Mouse (Mus musculus) liver, embryonic 11.5 days (tissue): ENCODE measurements around the gene Traf2. TPM values are rescaled to one million over a fixed set of nuclear protein-coding genes. Genes with fewer than 3 reads are reported as not detected.

ENCODE experiments used
- ATAC-seq: fragments of 200-750 bp; cut with Nextera tagmentation; replicated peaks from 2 replicates; pipeline ENCODE4 v1.8.0; 2017; ENCODE audit warnings: moderate number of reproducible peaks, mild to moderate bottlenecking, moderate TSS enrichment, moderate library complexity; ENCODE audit not compliant: low FRiP score
- DNase-seq: peaks from one replicate; pipeline ENCODE4 v3.0.0-alpha.2; 2017; ENCODE audit warnings: low spot score
- H3K27ac ChIP-seq: fragments of 300-500 bp; sonication (generic); 2 replicates; pipeline ENCODE4 v1.5.1; 2014; ENCODE audit warnings: mild to moderate bottlenecking, low read depth, low read length, control low read depth
- H3K27me3 ChIP-seq: fragments of 300-500 bp; sonication (generic); replicated peaks from 2 replicates; pipeline ENCODE4 v1.6.1; 2014; ENCODE audit warnings: low read length, mixed read lengths; ENCODE audit not compliant: control insufficient read depth, insufficient read depth
- H3K36me3 ChIP-seq: fragments of 300-500 bp; sonication (generic); 2 replicates; pipeline ENCODE4 v1.6.1; 2014; ENCODE audit warnings: mild to moderate bottlenecking, low read length, moderate library complexity, mixed read lengths; ENCODE audit not compliant: control insufficient read depth, insufficient read depth
- H3K4me1 ChIP-seq: fragments of 300-500 bp; sonication (generic); replicated peaks from 2 replicates; pipeline ENCODE4 v1.6.1; 2014; ENCODE audit warnings: low read length, mixed read lengths; ENCODE audit not compliant: control insufficient read depth, insufficient read depth
- H3K4me2 ChIP-seq: fragments of 300-500 bp; sonication (generic); 2 replicates; pipeline ENCODE4 v1.6.1; 2014; ENCODE audit warnings: mild to moderate bottlenecking, control low read depth, moderate library complexity
- H3K4me3 ChIP-seq: fragments of 300-500 bp; sonication (generic); 2 replicates; pipeline ENCODE4 v1.5.1; 2014; ENCODE audit warnings: low read depth, low read length, control low read depth
- H3K9ac ChIP-seq: fragments of 300-500 bp; sonication (generic); 2 replicates; pipeline ENCODE4 v1.6.1; 2014; ENCODE audit warnings: low read depth, low read length, control low read depth
- H3K9me3 ChIP-seq: fragments of 300-500 bp; sonication (generic); 2 replicates; pipeline ENCODE4 v1.6.1; 2016; ENCODE audit warnings: low read length, inconsistent platforms, mixed read lengths; ENCODE audit not compliant: control insufficient read depth
- WGBS: fragments of 180-500 bp; shearing (Covaris S2); extraction: QIAGEN DNeasy Blood & Tissue Kit; methylation state at CpG from one replicate; pipeline ENCODE4 v1.1.7; 2014; 5-methylcytosine and 5-hydroxymethylcytosine counted together
- polyA plus RNA-seq: library from polyadenylated mRNA; unstranded; fragments of >200 nt; fragmentation: Nextera tagmentation; extraction: Ambion mirVana; gene quantifications from 2 replicates; pipeline ENCODE4 v1.2.1, GENCODE M21; 2014

Traf2 gene
- polyA plus RNA-seq, 1 experiment from 2014 or later, result 28.0 TPM

GRCm38 (mm10) chr2:25576965-25577891 is 30.5 kb upstream of the Traf2 start:
- peaks cover 50% of the 10 kb centered on the region for H3K4me1 ChIP-seq
- DNase-seq (no peak), ATAC-seq (no peak)
- WGBS, result 17% methylated on average over 92 of the region's 92 CpGs
- H3K4me3 ChIP-seq, result peak overlapping the region; percentile 37
- peak overlapping the region; percentile 58 for H3K4me2 ChIP-seq
- no peaks in the 10 kb centered on the region for H3K36me3 ChIP-seq
- peak overlapping the region; percentile 20; the same call in 1 of the 2 replicates for H3K9ac ChIP-seq
- no peak overlapping the region for H3K27ac ChIP-seq
- H3K9me3 ChIP-seq, result no peaks in the 10 kb centered on the region
- peaks cover 57% of the 10 kb centered on the region for H3K27me3 ChIP-seq

GRCm38 (mm10) chr2:25576028-25576850 is 29.5 kb upstream of the Traf2 start:
- WGBS, result 78% methylated on average over 16 of the region's 16 CpGs
- Histone ChIP-seq H3K36me3 (no peaks in the 10 kb centered on the region; the same call in 1 of the 2 replicates), H3K27me3 (peaks cover 57% of the 10 kb centered on the region), H3K9me3 (no peaks in the 10 kb centered on the region), H3K4me1 (peaks cover 46% of the 10 kb centered on the region), H3K27ac (no peak overlapping the region), H3K4me2 (peak overlapping the region; percentile 91), H3K9ac (no peak overlapping the region), H3K4me3 (no peak overlapping the region; the same call in 1 of the 2 replicates)
- ATAC-seq (no peak), DNase-seq (no peak)

GRCm38 (mm10) chr2:25575432-25576027 is 28.8 kb upstream of the Traf2 start:
- ATAC-seq, result no peak
- H3K27ac ChIP-seq, result peak overlapping the region; percentile 75; the same call in 1 of the 2 replicates
- H3K9me3 ChIP-seq, result no peaks in the 10 kb centered on the region
- H3K27me3 ChIP-seq, result peaks cover 50% of the 10 kb centered on the region
- H3K36me3 ChIP-seq, result no peaks in the 10 kb centered on the region; the same call in 1 of the 2 replicates
- H3K4me3 ChIP-seq, result peak overlapping the region; percentile 63
- WGBS, result 23% methylated on average over 21 of the region's 21 CpGs
- H3K4me2 ChIP-seq, result peak overlapping the region; percentile 91
- DNase-seq, result peak; percentile 69
- H3K4me1 ChIP-seq, result peaks cover 42% of the 10 kb centered on the region
- peak overlapping the region; percentile 65 for H3K9ac ChIP-seq

- Histone ChIP-seq H3K9ac (peak within 1 kb of the TSS; percentile 65), H3K4me2 (peak within 1 kb of the TSS; percentile 91), H3K27me3 (peaks cover 43% of the 10 kb centered on the region), H3K4me1 (peaks cover 42% of the 10 kb centered on the region), H3K36me3 (peaks cover 3% of the 10 kb centered on the region; the same call in 1 of the 2 replicates), H3K9me3 (no peaks in the 10 kb centered on the region), H3K27ac (peak within 1 kb of the TSS; percentile 75), H3K4me3 (peak within 1 kb of the TSS; percentile 63)
- under 1% methylated on average over 44 of the region's 45 CpGs for WGBS
- ATAC-seq, result peak; percentile 97
- DNase-seq, result peak; percentile 93
These were observed 28.1 kb upstream of the Traf2 start, which contains the start of the genes Mamdc4 and Phpt1 for GRCm38 (mm10) chr2:25574579-25575431. Gene Mamdc4 (minus strand): TSS chr2:25574845. Gene Phpt1 (minus strand): TSS chr2:25575224.

DNA sequence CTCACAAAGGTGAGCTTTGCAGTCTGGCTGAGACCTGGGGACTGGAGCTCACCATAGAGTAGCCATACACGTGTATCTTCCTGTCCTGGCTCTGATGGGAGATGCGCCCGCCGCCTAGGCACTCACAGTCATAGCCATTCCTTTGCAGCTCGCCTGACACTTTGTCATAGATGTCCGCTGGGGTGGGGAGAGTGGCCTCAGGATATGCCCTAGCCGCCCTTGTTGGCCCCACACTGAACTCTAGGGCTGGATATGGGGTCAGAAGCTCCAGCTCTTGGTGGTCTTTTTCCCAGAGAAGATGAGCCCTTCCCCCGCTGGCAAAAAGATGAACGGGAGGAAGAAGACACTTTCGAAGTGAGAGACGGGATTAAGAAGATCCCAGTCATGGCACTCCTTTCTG is 27.4 kb upstream of the Traf2 start:
- Histone ChIP-seq H3K27ac (peak overlapping the region; percentile 75; the same call in 1 of the 2 replicates), H3K9me3 (no peaks in the 10 kb centered on the region), H3K4me3 (peak overlapping the region; percentile 63), H3K4me2 (peak overlapping the region; percentile 91), H3K4me1 (peaks cover 38% of the 10 kb centered on the region), H3K36me3 (peaks cover 5% of the 10 kb centered on the region; the same call in 1 of the 2 replicates), H3K27me3 (peaks cover 36% of the 10 kb centered on the region), H3K9ac (peak overlapping the region; percentile 65)
- no peak for DNase-seq
- ATAC-seq, result 0 out of 2 replicates have a peak, but pooled peaks have one; percentile 1
- 17% methylated on average over 11 of the region's 11 CpGs for WGBS

GRCm38 (mm10) chr2:25573068-25573467 is 26.3 kb upstream of the Traf2 start:
- Histone ChIP-seq H3K9ac (peak overlapping the region; percentile 65; the same call in 1 of the 2 replicates), H3K4me2 (peak overlapping the region; percentile 91), H3K4me3 (no peak overlapping the region; the same call in 1 of the 2 replicates), H3K27me3 (peaks cover 25% of the 10 kb centered on the region), H3K4me1 (peaks cover 35% of the 10 kb centered on the region), H3K27ac (no peak overlapping the region), H3K9me3 (no peaks in the 10 kb centered on the region), H3K36me3 (peaks cover 9% of the 10 kb centered on the region; the same call in 1 of the 2 replicates)
- 72% methylated on average over 2 of the region's 2 CpGs for WGBS
- DNase-seq (no peak), ATAC-seq (no peak)

- H3K27ac ChIP-seq, result no peak overlapping the region
- peaks cover 7% of the 10 kb centered on the region for H3K27me3 ChIP-seq
- WGBS, result 81% methylated on average over 4 of the region's 4 CpGs
- ATAC-seq, result no peak
- DNase-seq, result no peak
- no peak overlapping the region for H3K4me3 ChIP-seq
- H3K36me3 ChIP-seq, result peaks cover 11% of the 10 kb centered on the region; the same call in 1 of the 2 replicates
- peaks cover 24% of the 10 kb centered on the region for H3K4me1 ChIP-seq
- H3K4me2 ChIP-seq, result no peak overlapping the region
- H3K9me3 ChIP-seq, result no peaks in the 10 kb centered on the region
- no peak overlapping the region for H3K9ac ChIP-seq
These were observed 24.5 kb upstream of the Traf2 start for GRCm38 (mm10) chr2:25571221-25571620.
